Mouse (Mus musculus) heart, adult 2 months (tissue): ENCODE data around the gene Jade2.

Experiments used
- CTCF ChIP-seq: fragments of 200-600 bp; IDR thresholded peaks from 2 replicates; pipeline ENCODE4 v1.8.1; 2022; ENCODE audit warnings: antibody characterized with exemption, mild to moderate bottlenecking, moderate library complexity
- EP300 ChIP-seq: fragments of 200-500 bp; IDR thresholded peaks from 2 replicates; pipeline ENCODE4 v1.6.1; 2011; ENCODE audit warnings: low read depth, low read length, control low read depth; ENCODE audit not compliant: insufficient read depth

- no peak for TF ChIP-seq CTCF
- no peak for TF ChIP-seq EP300
Observed at GRCm38 (mm10) chr11:51875792-51876195, 18.3 kb upstream of the Jade2 start.
